Mouse (Mus musculus): ENCODE measurements around the gene Cd38. TPM values are rescaled to one million over a fixed set of nuclear protein-coding genes. Genes with fewer than 3 reads are reported as not detected.
A peak's percentile ranks its signal among the peaks of the same experiment; 100 is the strongest.

The Cd38 gene
- polyA plus RNA-seq, 1 experiment: not detected

- Histone ChIP-seq H3K4me3 (replicated peaks) (peak overlapping the region; percentile 50), H3K36me3 (ENCODE audit: control insufficient read depth) (no peaks in the 10 kb centered on the region), H3K27me3 (ENCODE audit: control insufficient read depth) (peaks cover 15% of the 10 kb centered on the region), H3K9me3 (ENCODE audit: control insufficient read depth, low read length) (no peaks in the 10 kb centered on the region), H3K4me1 (ENCODE audit: control insufficient read depth) (peaks cover 11% of the 10 kb centered on the region)
- no peak; the same call in 2 of the 3 replicates for TF ChIP-seq TAL1 (IDR thresholded peaks at IDR 0.05; ENCODE audit: low read length)
- no peak for TF ChIP-seq GATA1 (IDR thresholded peaks at IDR 0.05; ENCODE audit: low read length)
Measured at GRCm38 (mm10) chr5:43948111-43948743, 79.9 kb downstream of the Cd38 start.

- TF ChIP-seq GATA1 (IDR thresholded peaks at IDR 0.05; ENCODE audit: low read length) (no peak), TAL1 (IDR thresholded peaks at IDR 0.05; ENCODE audit: low read length) (no peak)
- H3K4me1 ChIP-seq (ENCODE audit: control insufficient read depth): peaks cover 11% of the 10 kb centered on the region
- no peaks in the 10 kb centered on the region for H3K9me3 ChIP-seq (ENCODE audit: control insufficient read depth, low read length)
- peaks cover 15% of the 10 kb centered on the region for H3K27me3 ChIP-seq (ENCODE audit: control insufficient read depth)
- no peak overlapping the region for H3K4me3 ChIP-seq (replicated peaks)
- H3K36me3 ChIP-seq (ENCODE audit: control insufficient read depth): no peaks in the 10 kb centered on the region
Measured at GRCm38 (mm10) chr5:43948748-43949275, 80.5 kb downstream of the Cd38 start.

- TF ChIP-seq TAL1 (IDR thresholded peaks at IDR 0.05; ENCODE audit: low read length): no peak
- TF ChIP-seq GATA1 (IDR thresholded peaks at IDR 0.05; ENCODE audit: low read length): no peak
Measured at GRCm38 (mm10) chr5:43953241-43953640, 84.9 kb downstream of the Cd38 start.

GRCm38 (mm10) chr5:43959884-43960440 is 91.6 kb downstream of the Cd38 start:
- H3K36me3 ChIP-seq (ENCODE audit: control insufficient read depth): no peaks in the 10 kb centered on the region
- TF ChIP-seq GATA1 (IDR thresholded peaks at IDR 0.05; ENCODE audit: low read length) (no peak), TAL1 (IDR thresholded peaks at IDR 0.05; ENCODE audit: low read length) (no peak)
- no peaks in the 10 kb centered on the region for H3K4me1 ChIP-seq (ENCODE audit: control insufficient read depth)
- no peaks in the 10 kb centered on the region for H3K27me3 ChIP-seq (ENCODE audit: control insufficient read depth)
- no peaks in the 10 kb centered on the region for H3K9me3 ChIP-seq (ENCODE audit: control insufficient read depth, low read length)
- no peak overlapping the region for H3K4me3 ChIP-seq (replicated peaks)

More at GRCm38 (mm10) chr5:43953241-43953640, 84.9 kb downstream of the Cd38 start:
- peaks cover 7% of the 10 kb centered on the region for H3K27me3 ChIP-seq (ENCODE audit: control insufficient read depth)
- H3K4me1 ChIP-seq (ENCODE audit: control insufficient read depth): peaks cover 5% of the 10 kb centered on the region
- no peaks in the 10 kb centered on the region for H3K9me3 ChIP-seq (ENCODE audit: control insufficient read depth, low read length)
- H3K4me3 ChIP-seq (replicated peaks): no peak overlapping the region
- no peaks in the 10 kb centered on the region for H3K36me3 ChIP-seq (ENCODE audit: control insufficient read depth)

- TF ChIP-seq GATA1 (IDR thresholded peaks at IDR 0.05; ENCODE audit: low read length): no peak
- no peak for TF ChIP-seq TAL1 (IDR thresholded peaks at IDR 0.05; ENCODE audit: low read length)
- no peaks in the 10 kb centered on the region for H3K4me1 ChIP-seq (ENCODE audit: control insufficient read depth)
- no peaks in the 10 kb centered on the region for H3K36me3 ChIP-seq (ENCODE audit: control insufficient read depth)
- H3K9me3 ChIP-seq (ENCODE audit: control insufficient read depth, low read length): no peaks in the 10 kb centered on the region
- H3K27me3 ChIP-seq (ENCODE audit: control insufficient read depth): no peaks in the 10 kb centered on the region
- no peak overlapping the region for H3K4me3 ChIP-seq (replicated peaks)
Measured at GRCm38 (mm10) chr5:43961056-43961455, 92.7 kb downstream of the Cd38 start.

Other genes with a start within 250 kb of the Cd38 start
- gene Cc2d2a, start 206.2 kb upstream of the Cd38 start, polyA plus RNA-seq (2012): not detected in 2 replicates
- gene Bst1, start 49.7 kb upstream of the Cd38 start, polyA plus RNA-seq (2012): not detected in 2 replicates
- 0.15 and 0.27 TPM in 2 replicates for gene Fbxl5, start 46.9 kb upstream of the Cd38 start, polyA plus RNA-seq (2012)
- gene Gm7879, start 44.6 kb downstream of the Cd38 start, polyA plus RNA-seq (2012): 0.28 TPM in 1 of 2 replicates, not detected in the other
- gene Fgfbp1, start 113.2 kb downstream of the Cd38 start, polyA plus RNA-seq (2012): not detected in 2 replicates
- not detected in 2 replicates for gene Prom1, start 233.5 kb downstream of the Cd38 start, polyA plus RNA-seq (2012)